ENCODE assay signal across 8 mouse cellular contexts in the genomic region with DNA sequence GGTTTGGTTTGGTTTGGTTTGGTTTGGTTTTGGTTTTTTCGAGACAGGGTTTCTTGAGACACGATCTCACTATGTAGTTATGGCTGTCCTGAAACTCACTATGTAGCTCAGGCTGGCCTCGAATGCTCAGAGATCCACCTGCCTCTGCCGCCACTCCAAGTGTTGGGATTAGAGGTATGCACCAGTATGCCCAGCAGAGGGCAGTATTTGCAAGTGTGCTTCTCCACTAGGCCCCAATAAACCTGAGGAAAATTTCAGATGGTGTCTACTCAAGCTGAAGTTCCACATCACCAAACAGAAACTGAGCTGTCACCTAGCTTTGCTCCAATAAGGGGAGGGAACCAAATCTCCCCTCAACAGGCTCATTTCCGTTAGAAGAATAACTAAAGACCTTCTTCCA. TPM values are rescaled to one million over a fixed set of nuclear protein-coding genes. Genes with fewer than 3 reads are reported as not detected.
DNase-seq lines count a peak whose midpoint lies in the region; ATAC-seq and TF ChIP-seq lines count a peak whose summit lies in the region.

No protein-coding gene starts in this region.

- no peaks in the 10 kb centered on the region for H3K27me3 ChIP-seq in liver, adult 2 months (ENCODE audit: control insufficient read depth, insufficient read depth, low read length)
- H3K27me3 ChIP-seq in liver, embryonic 12.5 days (replicated peaks): no peaks in the 10 kb centered on the region; the same call in 1 of the 2 replicates
- H3K27me3 ChIP-seq in small intestine, adult 2 months (ENCODE audit: control insufficient read depth, insufficient read depth, low read length): no peaks in the 10 kb centered on the region
- no peaks in the 10 kb centered on the region for H3K27me3 ChIP-seq in hindbrain, embryonic 13.5 days

- no peak overlapping the region for H3K9ac ChIP-seq in liver, adult 2 months (ENCODE audit: low read depth, low read length)
- no peak overlapping the region for H3K9ac ChIP-seq in liver, embryonic 12.5 days
- H3K9ac ChIP-seq in hindbrain, embryonic 13.5 days: no peak overlapping the region

- peak; percentile 18 for DNase-seq in adrenal gland, postnatal 10 days
- DNase-seq in adrenal gland, postnatal 4 days (ENCODE audit: low spot score in 2 of 2): no peak
- DNase-seq in liver, adult 2 months (ENCODE audit: extremely low read depth, low read depth, low spot score): peak; percentile 36
- DNase-seq in left cerebral cortex, postnatal 4 days: no peak

- H3K27ac ChIP-seq in liver, adult 2 months (replicated peaks; ENCODE audit: insufficient read depth, low read depth, low read length): no peak overlapping the region
- H3K27ac ChIP-seq in liver, embryonic 12.5 days: no peak overlapping the region
- no peak overlapping the region for H3K27ac ChIP-seq in small intestine, adult 2 months (ENCODE audit: insufficient read depth, low read depth, low read length)
- no peak overlapping the region for H3K27ac ChIP-seq in hindbrain, embryonic 13.5 days

- no peak overlapping the region for H3K4me3 ChIP-seq in liver, adult 2 months (ENCODE audit: insufficient read depth, low read depth, low read length)
- H3K4me3 ChIP-seq in liver, embryonic 12.5 days: no peak overlapping the region
- no peak overlapping the region for H3K4me3 ChIP-seq in small intestine, adult 2 months (ENCODE audit: low read depth, low read length)
- H3K4me3 ChIP-seq in hindbrain, embryonic 13.5 days: no peak overlapping the region

- H3K79me2 ChIP-seq in liver, adult 2 months (ENCODE audit: control insufficient read depth, insufficient read depth, low read length): no peaks in the 10 kb centered on the region

- TF ChIP-seq CTCF in liver, adult 2 months (IDR thresholded peaks at IDR 0.05; ENCODE audit: low read depth, low read length): peak; percentile 72
- TF ChIP-seq CTCF in small intestine, adult 2 months (IDR thresholded peaks at IDR 0.05; ENCODE audit: extremely low read depth, insufficient read length, insufficient replicate concordance, low read depth, low read length): peak; percentile 53; the same call in 1 of the 2 replicates

- WGBS in liver, adult 2 months: 88% methylated on average over 5 of the region's 5 CpGs
- 58% methylated on average over 5 of the region's 5 CpGs for WGBS in liver, embryonic 12.5 days (ENCODE audit: insufficient replicate concordance)
- WGBS in small intestine, adult 2 months: 86% methylated on average over 5 of the region's 5 CpGs
- WGBS in hindbrain, embryonic 13.5 days: 93% methylated on average over 5 of the region's 5 CpGs

- 0 out of 2 replicates have a peak, but pooled peaks cover 2% of the 10 kb centered on the region for H3K4me1 ChIP-seq in liver, adult 2 months (ENCODE audit: control insufficient read depth, insufficient read depth, low read length)
- H3K4me1 ChIP-seq in liver, embryonic 12.5 days: 0 out of 2 replicates have a peak, but pooled peaks cover 6% of the 10 kb centered on the region
- no peaks in the 10 kb centered on the region for H3K4me1 ChIP-seq in small intestine, adult 2 months (ENCODE audit: control insufficient read depth, insufficient read depth, insufficient read length, low read length)
- H3K4me1 ChIP-seq in hindbrain, embryonic 13.5 days (replicated peaks): peaks cover 5% of the 10 kb centered on the region; the same call in 1 of the 2 replicates

- no peaks in the 10 kb centered on the region for H3K9me3 ChIP-seq in liver, embryonic 12.5 days (replicated peaks)
- H3K9me3 ChIP-seq in hindbrain, embryonic 13.5 days: no peaks in the 10 kb centered on the region

- no peak for TF ChIP-seq POLR2A in liver, adult 2 months (IDR thresholded peaks at IDR 0.05; ENCODE audit: extremely low read depth, insufficient read depth, low read length)
- TF ChIP-seq POLR2A in small intestine, adult 2 months (IDR thresholded peaks at IDR 0.05; ENCODE audit: low read depth, low read length): no peak

- intact Hi-C loops in left cerebral cortex, postnatal 4 days (cut with DNase I): no loop called here

- ATAC-seq in liver, embryonic 12.5 days: no peak
- ATAC-seq in erythroblast, adult 5-6 weeks (replicated peaks; ENCODE audit: low FRiP score, poor library complexity, severe bottlenecking): peak; percentile 75
- no peak for ATAC-seq in hindbrain, embryonic 13.5 days (ENCODE audit: low FRiP score)

- H3K36me3 ChIP-seq in liver, adult 2 months (ENCODE audit: control insufficient read depth, insufficient read depth, low read length): no peaks in the 10 kb centered on the region
- no peaks in the 10 kb centered on the region for H3K36me3 ChIP-seq in liver, embryonic 12.5 days
- H3K36me3 ChIP-seq in small intestine, adult 2 months (ENCODE audit: control insufficient read depth, insufficient read depth, low read length): no peaks in the 10 kb centered on the region
- no peaks in the 10 kb centered on the region for H3K36me3 ChIP-seq in hindbrain, embryonic 13.5 days

- no peak overlapping the region for H3K4me2 ChIP-seq in liver, embryonic 12.5 days
- H3K4me2 ChIP-seq in hindbrain, embryonic 13.5 days: no peak overlapping the region

RNA-seq across cellular contexts. Expression of a gene that starts 31.8 kb away (rescaled TPM):
- total RNA-seq in adrenal gland, postnatal 10 days (2021): 1,000 to 10,000 TPM; 1,821 to 1,838 TPM
- 1,000 to 10,000 TPM; 1,787 to 1,858 TPM for total RNA-seq in adrenal gland, postnatal 4 days (2021)
- total RNA-seq in liver, adult 2 months (2014; rRNA removed): 137 and 202 TPM in 2 replicates
- polyA plus RNA-seq in liver, adult 2 months (2012; rRNA removed): 779 and 865 TPM in 2 replicates
- polyA plus RNA-seq in liver, embryonic 12.5 days (2016; fragmentation: Nextera tagmentation; extraction: Ambion mirVana): 1,522 and 1,647 TPM in 2 replicates
- total RNA-seq in erythroblast, adult 5-6 weeks (2015; ENCODE audit: low replicate concordance): 531 and 573 TPM in 2 replicates
- 408 and 804 TPM in 2 replicates for total RNA-seq in erythroblast, adult 5-6 weeks (2017; ENCODE audit: low replicate concordance)
- 1,257 and 1,611 TPM in 2 replicates for polyA plus RNA-seq in small intestine, adult 2 months (2012; rRNA removed)
- total RNA-seq in left cerebral cortex, postnatal 4 days (2021): 1,000 to 10,000 TPM; 1,367 to 1,400 TPM
- 1,307 and 1,397 TPM in 2 replicates for polyA plus RNA-seq in hindbrain, embryonic 13.5 days (2015; fragmentation: Nextera tagmentation; extraction: Ambion mirVana)

RNA-seq across cellular contexts. Expression of a gene that starts 41.4 kb away (rescaled TPM):
- 1 to 10 TPM; 1.9 TPM for total RNA-seq in adrenal gland, postnatal 10 days (2021)
- total RNA-seq in adrenal gland, postnatal 4 days (2021): 1 to 10 TPM; 2.7 to 5.4 TPM
- 0.67 TPM in 1 of 2 replicates, not detected in the other for total RNA-seq in liver, adult 2 months (2014; rRNA removed)
- not detected in 2 replicates for polyA plus RNA-seq in liver, adult 2 months (2012; rRNA removed)
- 21.3 and 24.3 TPM in 2 replicates for polyA plus RNA-seq in liver, embryonic 12.5 days (2016; fragmentation: Nextera tagmentation; extraction: Ambion mirVana)
- total RNA-seq in erythroblast, adult 5-6 weeks (2015; ENCODE audit: low replicate concordance): 14.2 and 16.5 TPM in 2 replicates
- 6.7 and 8.8 TPM in 2 replicates for total RNA-seq in erythroblast, adult 5-6 weeks (2017; ENCODE audit: low replicate concordance)
- polyA plus RNA-seq in small intestine, adult 2 months (2012; rRNA removed): 0.60 and 0.90 TPM in 2 replicates
- total RNA-seq in left cerebral cortex, postnatal 4 days (2021): 1 to 10 TPM; 1.5 to 2.9 TPM
- 4.6 and 5.5 TPM in 2 replicates for polyA plus RNA-seq in hindbrain, embryonic 13.5 days (2015; fragmentation: Nextera tagmentation; extraction: Ambion mirVana)

RNA-seq across cellular contexts. Expression of a gene that starts 56.7 kb away (rescaled TPM):
- 100 to 1,000 TPM; 453 to 493 TPM for total RNA-seq in adrenal gland, postnatal 10 days (2021)
- 100 to 1,000 TPM; 523 to 531 TPM for total RNA-seq in adrenal gland, postnatal 4 days (2021)
- 412 and 466 TPM in 2 replicates for total RNA-seq in liver, adult 2 months (2014; rRNA removed)
- polyA plus RNA-seq in liver, adult 2 months (2012; rRNA removed): 129 and 148 TPM in 2 replicates
- 797 and 813 TPM in 2 replicates for polyA plus RNA-seq in liver, embryonic 12.5 days (2016; fragmentation: Nextera tagmentation; extraction: Ambion mirVana)
- total RNA-seq in erythroblast, adult 5-6 weeks (2015; ENCODE audit: low replicate concordance): 207 and 213 TPM in 2 replicates
- 166 and 173 TPM in 2 replicates for total RNA-seq in erythroblast, adult 5-6 weeks (2017; ENCODE audit: low replicate concordance)
- 59.3 and 66.4 TPM in 2 replicates for polyA plus RNA-seq in small intestine, adult 2 months (2012; rRNA removed)
- 100 to 1,000 TPM; 230 to 246 TPM for total RNA-seq in left cerebral cortex, postnatal 4 days (2021)
- polyA plus RNA-seq in hindbrain, embryonic 13.5 days (2015; fragmentation: Nextera tagmentation; extraction: Ambion mirVana): 410 and 412 TPM in 2 replicates

RNA-seq across cellular contexts. Expression of a gene that starts 56.8 kb away (rescaled TPM):
- total RNA-seq in adrenal gland, postnatal 10 days (2021): 10 to 100 TPM; 41.5 to 49.4 TPM
- 10 to 100 TPM; 51.4 to 53.9 TPM for total RNA-seq in adrenal gland, postnatal 4 days (2021)
- 33.9 and 34.0 TPM in 2 replicates for total RNA-seq in liver, adult 2 months (2014; rRNA removed)
- 15.8 and 16.7 TPM in 2 replicates for polyA plus RNA-seq in liver, adult 2 months (2012; rRNA removed)
- polyA plus RNA-seq in liver, embryonic 12.5 days (2016; fragmentation: Nextera tagmentation; extraction: Ambion mirVana): 48.4 and 51.0 TPM in 2 replicates
- total RNA-seq in erythroblast, adult 5-6 weeks (2015; ENCODE audit: low replicate concordance): 30.4 and 34.7 TPM in 2 replicates
- 21.2 and 23.1 TPM in 2 replicates for total RNA-seq in erythroblast, adult 5-6 weeks (2017; ENCODE audit: low replicate concordance)
- 19.1 and 20.6 TPM in 2 replicates for polyA plus RNA-seq in small intestine, adult 2 months (2012; rRNA removed)
- total RNA-seq in left cerebral cortex, postnatal 4 days (2021): 10 to 100 TPM; 36.0 to 40.1 TPM
- polyA plus RNA-seq in hindbrain, embryonic 13.5 days (2015; fragmentation: Nextera tagmentation; extraction: Ambion mirVana): 32.8 and 34.1 TPM in 2 replicates

Comparison
In these comparisons a context has a peak if more than half of its experiments do, and no peak if none do; other contexts are left out.
1. DNase-seq: peak in adrenal gland, postnatal 10 days (single experiment) and liver, adult 2 months (single experiment); none in adrenal gland, postnatal 4 days (0 of 2) and left cerebral cortex, postnatal 4 days (single experiment).